Mouse (Mus musculus) liver, embryonic 14.5 days (tissue): ENCODE results near the gene Arl15. TPM values are rescaled to one million over a fixed set of nuclear protein-coding genes. Genes with fewer than 3 reads are reported as not detected.

Source experiments
- ATAC-seq: fragments of 200-750 bp; cut with Nextera tagmentation; 2 replicates; pipeline ENCODE4 v1.8.0; 2017; ENCODE audit warnings: moderate number of reproducible peaks, mild to moderate bottlenecking, moderate library complexity; ENCODE audit not compliant: insufficient read depth
- DNase-seq, 3 experiments: peaks; one replicate each; pipeline ENCODE4 v3.0.0-alpha.2; 2012 to 2013; ENCODE audit warnings: low read depth in 3 of 3, low spot score in 3 of 3
- H3K27ac ChIP-seq: fragments of 300-500 bp; sonication (generic); 2 replicates; pipeline ENCODE4 v1.5.1; 2014; ENCODE audit warnings: moderate library complexity, mild to moderate bottlenecking, control low read depth, inconsistent platforms
- H3K27me3 ChIP-seq: fragments of 300-500 bp; sonication (generic); 2 replicates; pipeline ENCODE4 v1.6.1; 2014; ENCODE audit warnings: mild to moderate bottlenecking, low read length, moderate library complexity; ENCODE audit not compliant: control insufficient read depth, insufficient read depth
- H3K36me3 ChIP-seq: fragments of 300-500 bp; sonication (generic); replicated peaks from 2 replicates; pipeline ENCODE4 v1.6.1; 2014; ENCODE audit warnings: low read depth; ENCODE audit not compliant: control insufficient read depth, insufficient read depth
- H3K4me1 ChIP-seq, 2 experiments: fragments of 200-500 bp in 1 of 2; fragments of 300-500 bp in 1 of 2; sonication (generic) in 1 of 2; replicated peaks; 2 replicates each; pipeline ENCODE4 v1.6.1; 2012 to 2014; ENCODE audit warnings: antibody characterized with exemption in 1 of 2, inconsistent platforms in 1 of 2, low read length in 1 of 2; ENCODE audit not compliant: control insufficient read depth in 2 of 2, insufficient read depth in 2 of 2
- H3K4me2 ChIP-seq: fragments of 300-500 bp; sonication (generic); 2 replicates; pipeline ENCODE4 v1.6.1; 2014; ENCODE audit warnings: low read depth, mild to moderate bottlenecking, control low read depth, moderate library complexity
- H3K4me3 ChIP-seq, 2 experiments: fragments of 200-500 bp in 1 of 2; fragments of 300-500 bp in 1 of 2; sonication (generic) in 1 of 2; 2 replicates each; pipeline ENCODE4 v1.5.1; 2012 to 2014; ENCODE audit warnings: low read depth in 2 of 2, low read length in 2 of 2, mild to moderate bottlenecking in 2 of 2, control low read depth in 1 of 2, inconsistent platforms in 1 of 2, moderate library complexity in 1 of 2; ENCODE audit not compliant: insufficient read depth in 1 of 2
- H3K9ac ChIP-seq: fragments of 300-500 bp; sonication (generic); replicated peaks from 2 replicates; pipeline ENCODE4 v1.6.1; 2014; ENCODE audit warnings: mild to moderate bottlenecking, control low read depth, moderate library complexity
- H3K9me3 ChIP-seq: fragments of 300-500 bp; sonication (generic); 2 replicates; pipeline ENCODE4 v1.6.1; 2016; ENCODE audit warnings: low read length, mixed read lengths; ENCODE audit not compliant: control insufficient read depth
- CTCF ChIP-seq: IDR thresholded peaks from 2 replicates; pipeline ENCODE4 v1.5.1; 2016; ENCODE audit warnings: antibody characterized with exemption, low read depth, control low read depth
- EP300 ChIP-seq: IDR thresholded peaks from 2 replicates; pipeline ENCODE4 v1.6.1; 2016; ENCODE audit warnings: antibody characterized with exemption, low read depth
- WGBS: fragments of 180-500 bp; shearing (Covaris S2); extraction: QIAGEN DNeasy Blood & Tissue Kit; methylation state at CpG from one replicate; pipeline ENCODE4 v1.1.7; 2014; ENCODE audit not compliant: insufficient replicate concordance; 5-methylcytosine and 5-hydroxymethylcytosine counted together
- polyA plus RNA-seq, 2 experiments: library from polyadenylated mRNA; depleted of rRNA in 1 of 2; stranded (reverse) in 1 of 2; unstranded in 1 of 2; fragments of >200 nt; fragmentation: Nextera tagmentation in 1 of 2; extraction: Ambion mirVana in 1 of 2; gene quantifications; 2 replicates each; pipeline versions ENCODE4 v1.2.1 to v1.2.3; 2012 to 2014

Arl15 gene
- polyA plus RNA-seq, 2 experiments: 2.0 to 2.6 TPM

GRCm38 (mm10) chr13:114189441-114189840 is 395.1 kb downstream of the Arl15 start:
- ATAC-seq: no peak
- no peaks in the 10 kb centered on the region for H3K36me3 ChIP-seq
- H3K4me2 ChIP-seq: no peak overlapping the region
- no peaks in the 10 kb centered on the region for H3K4me1 ChIP-seq
- H3K27me3 ChIP-seq: no peaks in the 10 kb centered on the region
- no peak overlapping the region for H3K9ac ChIP-seq
- no peak overlapping the region for H3K27ac ChIP-seq
- WGBS: 68% methylated on average over 6 of the region's 6 CpGs
- H3K4me3 ChIP-seq: no peak overlapping the region
- no peaks in the 10 kb centered on the region for H3K9me3 ChIP-seq
- TF ChIP-seq CTCF: no peak
- TF ChIP-seq EP300: no peak
- DNase-seq: no peak

- 70% methylated on average over 10 of the region's 10 CpGs for WGBS
- Histone ChIP-seq H3K36me3 (no peaks in the 10 kb centered on the region), H3K4me1 (no peaks in the 10 kb centered on the region), H3K27ac (no peak overlapping the region), H3K9ac (no peak overlapping the region), H3K27me3 (no peaks in the 10 kb centered on the region), H3K4me2 (no peak overlapping the region), H3K9me3 (no peaks in the 10 kb centered on the region), H3K4me3 (no peak overlapping the region)
- no peak for TF ChIP-seq EP300
- TF ChIP-seq CTCF: no peak
- DNase-seq (no peak), ATAC-seq (no peak)
Measured at GRCm38 (mm10) chr13:114190898-114191297, 396.6 kb downstream of the Arl15 start.

GRCm38 (mm10) chr13:114198252-114198799 is 404.0 kb downstream of the Arl15 start:
- H3K4me2 ChIP-seq: no peak overlapping the region
- no peaks in the 10 kb centered on the region for H3K27me3 ChIP-seq
- TF ChIP-seq CTCF (no peak), EP300 (no peak)
- H3K9me3 ChIP-seq: no peaks in the 10 kb centered on the region
- H3K36me3 ChIP-seq: no peaks in the 10 kb centered on the region
- WGBS: 70% methylated on average over 10 of the region's 10 CpGs
- ATAC-seq (no peak), DNase-seq (no peak)
- H3K4me3 ChIP-seq: no peak overlapping the region
- no peak overlapping the region for H3K9ac ChIP-seq
- no peak overlapping the region for H3K27ac ChIP-seq
- H3K4me1 ChIP-seq: no peaks in the 10 kb centered on the region; a peak in 1 of 4 replicates

GRCm38 (mm10) chr13:114199746-114200145 is 405.4 kb downstream of the Arl15 start:
- DNase-seq: no peak
- H3K4me2 ChIP-seq: no peak overlapping the region
- no peaks in the 10 kb centered on the region for H3K9me3 ChIP-seq
- no peaks in the 10 kb centered on the region for H3K27me3 ChIP-seq
- TF ChIP-seq CTCF (no peak), EP300 (no peak)
- no peak overlapping the region for H3K9ac ChIP-seq
- H3K27ac ChIP-seq: no peak overlapping the region
- H3K36me3 ChIP-seq: no peaks in the 10 kb centered on the region
- 69% methylated on average over 6 of the region's 6 CpGs for WGBS
- H3K4me3 ChIP-seq: no peak overlapping the region
- no peak for ATAC-seq
- no peaks in the 10 kb centered on the region; a peak in 1 of 4 replicates for H3K4me1 ChIP-seq

GRCm38 (mm10) chr13:114200545-114200944 is 406.2 kb downstream of the Arl15 start:
- Histone ChIP-seq H3K27ac (no peak overlapping the region), H3K9me3 (no peaks in the 10 kb centered on the region), H3K4me1 (no peaks in the 10 kb centered on the region; a peak in 1 of 4 replicates), H3K4me3 (no peak overlapping the region), H3K9ac (no peak overlapping the region), H3K36me3 (no peaks in the 10 kb centered on the region), H3K27me3 (no peaks in the 10 kb centered on the region), H3K4me2 (no peak overlapping the region)
- DNase-seq: no peak
- 68% methylated on average over 7 of the region's 7 CpGs for WGBS
- ATAC-seq: no peak
- TF ChIP-seq EP300: no peak
- no peak for TF ChIP-seq CTCF
